In the genomic region with DNA sequence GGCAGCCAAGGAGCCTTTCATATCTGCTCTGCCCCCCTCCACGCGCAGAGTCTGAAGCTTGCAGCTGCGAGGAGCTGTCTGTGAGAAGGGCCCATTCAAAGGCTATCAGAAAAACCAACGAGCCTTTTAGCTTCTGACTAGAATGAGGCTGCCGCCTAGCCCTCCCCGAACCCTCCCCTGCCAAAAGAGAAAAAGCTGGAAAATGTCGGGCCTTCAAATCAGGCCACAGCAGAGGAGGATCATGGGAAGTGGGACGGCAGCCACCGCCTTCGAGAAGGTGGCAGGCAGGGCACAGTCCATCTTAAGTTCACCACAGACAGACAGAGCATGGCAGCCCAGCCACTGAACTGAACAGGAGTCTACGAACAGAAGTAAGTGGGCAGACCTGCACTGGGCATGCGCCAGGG, we compare ENCODE assay signal across 13 mouse cellular contexts.
DNase-seq lines count a peak whose midpoint lies in the region; ATAC-seq and TF ChIP-seq lines count a peak whose summit lies in the region.
"Had no signal": no experiment of that assay in that cellular context is flagged by ENCODE, and none has a peak within 500 bp of the region (broad histone marks: within the 10 kb centered on the region; RNA-seq: fewer than 3 reads in every experiment).

No protein-coding gene starts in this region.

- no peak for TF ChIP-seq CTCF in left cerebral cortex, adult 2 months (IDR thresholded peaks at IDR 0.05)
- TF ChIP-seq CTCF in forebrain, postnatal 0 days (IDR thresholded peaks at IDR 0.05; ENCODE audit: low read depth): no peak

- no peak overlapping the region for H3K9ac ChIP-seq in forebrain, embryonic 12.5 days
- no peak overlapping the region for H3K9ac ChIP-seq in forebrain, postnatal 0 days
- H3K9ac ChIP-seq in midbrain, embryonic 15.5 days: no peak overlapping the region
- H3K9ac ChIP-seq: liver, embryonic 15.5 days; neural tube, embryonic 12.5 days had no signal

- peaks cover 26% of the 10 kb centered on the region; the same call in 1 of the 2 replicates for H3K4me1 ChIP-seq in forebrain, embryonic 12.5 days
- peaks cover 5% of the 10 kb centered on the region for H3K4me1 ChIP-seq in forebrain, postnatal 0 days (ENCODE audit: insufficient read depth)
- peaks cover 20% of the 10 kb centered on the region for H3K4me1 ChIP-seq in midbrain, embryonic 15.5 days
- H3K4me1 ChIP-seq: liver, embryonic 15.5 days had no signal

- no peaks in the 10 kb centered on the region for H3K36me3 ChIP-seq in forebrain, embryonic 12.5 days (replicated peaks)
- no peaks in the 10 kb centered on the region for H3K36me3 ChIP-seq in forebrain, postnatal 0 days (ENCODE audit: insufficient read depth)
- H3K36me3 ChIP-seq in midbrain, embryonic 15.5 days (replicated peaks): no peaks in the 10 kb centered on the region
- H3K36me3 ChIP-seq: liver, embryonic 15.5 days; neural tube, embryonic 12.5 days had no signal

- WGBS in forebrain, embryonic 12.5 days: 48% methylated on average over 12 of the region's 12 CpGs
- WGBS in forebrain, postnatal 0 days: 16% methylated on average over 12 of the region's 12 CpGs
- 45% methylated on average over 12 of the region's 12 CpGs for WGBS in midbrain, embryonic 15.5 days

- H3K27ac ChIP-seq in left cerebral cortex, adult 2 months: peak overlapping the region; percentile 47; the same call in 1 of the 2 replicates
- H3K27ac ChIP-seq in forebrain, embryonic 12.5 days: peak overlapping the region; percentile 59
- H3K27ac ChIP-seq in forebrain, postnatal 0 days (ENCODE audit: low read depth, low read length): peak overlapping the region; percentile 78
- H3K27ac ChIP-seq in midbrain, embryonic 15.5 days: peak overlapping the region; percentile 71
- H3K27ac ChIP-seq: liver, embryonic 15.5 days; neural tube, embryonic 12.5 days; stomach, postnatal 0 days had no signal

- H3K27me3 ChIP-seq in forebrain, embryonic 12.5 days: peaks cover 5% of the 10 kb centered on the region; the same call in 1 of the 2 replicates
- no peaks in the 10 kb centered on the region for H3K27me3 ChIP-seq in forebrain, postnatal 0 days (ENCODE audit: insufficient read depth, low read length)
- H3K27me3 ChIP-seq in midbrain, embryonic 15.5 days (replicated peaks): no peaks in the 10 kb centered on the region; the same call in 1 of the 2 replicates
- H3K27me3 ChIP-seq: liver, embryonic 15.5 days; neural tube, embryonic 12.5 days had no signal

- intact Hi-C loops in left cerebral cortex, adult 2 months (cut with DNase I): loop anchor here (5.0 to 10.0 kb wide), 2 partner anchors 103 to 320 kb away; no protein-coding TSS in a partner anchor
- intact Hi-C loops in left cerebral cortex, postnatal 4 days (cut with DNase I): no loop called here

- DNase-seq in left cerebral cortex, adult 2 months (ENCODE audit: extremely low spot score in 1 of 2, low spot score in 2 of 2): peak in 1 of 2 experiments; percentile 21
- no peak for DNase-seq in left cerebral cortex, postnatal 4 days
- DNase-seq in forebrain, postnatal 0 days: peak; percentile 66
- no peak for DNase-seq in urinary bladder, postnatal 25 days (ENCODE audit: low spot score)
- DNase-seq: adrenal gland, postnatal 10 days; heart, postnatal 14 days; kidney, adult 8-10 months had no signal

- no peak overlapping the region for H3K4me3 ChIP-seq in left cerebral cortex, adult 2 months
- H3K4me3 ChIP-seq in forebrain, embryonic 12.5 days (replicated peaks): no peak overlapping the region
- no peak overlapping the region for H3K4me3 ChIP-seq in forebrain, postnatal 0 days (ENCODE audit: low read depth, low read length)
- H3K4me3 ChIP-seq in midbrain, embryonic 15.5 days: no peak overlapping the region
- H3K4me3 ChIP-seq: liver, embryonic 15.5 days; neural tube, embryonic 12.5 days had no signal

- ATAC-seq in forebrain, embryonic 12.5 days (ENCODE audit: low FRiP score): 0 out of 2 replicates have a peak, but pooled peaks have one; percentile 33
- peak; percentile 86 for ATAC-seq in forebrain, postnatal 0 days
- ATAC-seq in midbrain, embryonic 15.5 days (replicated peaks): peak; percentile 37
- ATAC-seq in erythroid progenitor cell, adult 5-6 weeks (replicated peaks; ENCODE audit: low FRiP score, poor library complexity, severe bottlenecking): no peak

- no peaks in the 10 kb centered on the region for H3K9me3 ChIP-seq in forebrain, embryonic 12.5 days
- no peaks in the 10 kb centered on the region for H3K9me3 ChIP-seq in forebrain, postnatal 0 days (ENCODE audit: low read length)
- no peaks in the 10 kb centered on the region for H3K9me3 ChIP-seq in midbrain, embryonic 15.5 days
- H3K9me3 ChIP-seq: liver, embryonic 15.5 days; neural tube, embryonic 12.5 days had no signal

- no peak overlapping the region for H3K4me2 ChIP-seq in forebrain, embryonic 12.5 days
- no peak overlapping the region for H3K4me2 ChIP-seq in forebrain, postnatal 0 days (ENCODE audit: low read depth)
- H3K4me2 ChIP-seq in midbrain, embryonic 15.5 days: no peak overlapping the region
- H3K4me2 ChIP-seq: liver, embryonic 15.5 days; neural tube, embryonic 12.5 days had no signal
